Mouse (Mus musculus): ENCODE results near the gene Mien1.

- TF ChIP-seq CTCF (IDR thresholded peaks at IDR 0.05 in 2 of 3, conservative IDR thresholded peaks at IDR 0.05 in 1 of 3; ENCODE audit: control insufficient read depth in 1 of 3, insufficient read depth in 1 of 3, low read depth in 2 of 3, low read length in 3 of 3, poor library complexity in 1 of 3, severe bottlenecking in 1 of 3): no peak
- peak; percentile 88 for TF ChIP-seq TCF12 (IDR thresholded peaks at IDR 0.05; ENCODE audit: low read depth, low read length)
- TF ChIP-seq HCFC1 (IDR thresholded peaks at IDR 0.05; ENCODE audit: low read depth, low read length): peak; percentile 68
- TF ChIP-seq POLR2A (IDR thresholded peaks at IDR 0.05; ENCODE audit: control insufficient read depth in 1 of 2, insufficient read depth in 1 of 2, low read depth in 1 of 2, low read length in 2 of 2, poor library complexity in 1 of 2): peak in 1 of 2 experiments; percentile 93; a peak in 2 of 4 replicates
- TF ChIP-seq MAFK (IDR thresholded peaks at IDR 0.05; ENCODE audit: borderline replicate concordance, low read depth, low read length): no peak
- peak; percentile 78 for TF ChIP-seq NRF1 (IDR thresholded peaks at IDR 0.05; ENCODE audit: insufficient read depth, low read depth, low read length, poor library complexity, severe bottlenecking)
- TF ChIP-seq GATA1 (IDR thresholded peaks at IDR 0.05; ENCODE audit: low read depth, low read length): peak; percentile 87
Observed at GRCm38 (mm10) chr11:98393317-98393716, 45.5 kb downstream of the Mien1 start.
